Mouse (Mus musculus) myocyte (in vitro differentiated cells): ENCODE data around the gene Mtx1.

Source experiments
- E2F4 ChIP-seq: IDR thresholded peaks from one replicate; pipeline ENCODE4 v1.6.1; 2011; ENCODE audit warnings: mild to moderate bottlenecking, control low read depth, moderate library complexity; ENCODE audit not compliant: insufficient read depth
- MAX ChIP-seq: IDR thresholded peaks from one replicate; pipeline ENCODE4 v1.6.1; 2011; ENCODE audit warnings: low read depth, mild to moderate bottlenecking, control low read depth
- POLR2A ChIP-seq: IDR thresholded peaks from one replicate; pipeline ENCODE4 v1.6.1; 2011; ENCODE audit warnings: low read depth, mild to moderate bottlenecking, control low read depth, moderate library complexity; ENCODE audit not compliant: insufficient read length
- TCF3 ChIP-seq: IDR thresholded peaks from one replicate; pipeline ENCODE4 v1.6.1; 2011; ENCODE audit warnings: low read depth, control low read depth; ENCODE audit not compliant: insufficient read length
- USF1 ChIP-seq: IDR thresholded peaks from one replicate; pipeline ENCODE4 v1.6.1; 2011; ENCODE audit warnings: low read depth, mild to moderate bottlenecking, control low read depth, moderate library complexity

DNA sequence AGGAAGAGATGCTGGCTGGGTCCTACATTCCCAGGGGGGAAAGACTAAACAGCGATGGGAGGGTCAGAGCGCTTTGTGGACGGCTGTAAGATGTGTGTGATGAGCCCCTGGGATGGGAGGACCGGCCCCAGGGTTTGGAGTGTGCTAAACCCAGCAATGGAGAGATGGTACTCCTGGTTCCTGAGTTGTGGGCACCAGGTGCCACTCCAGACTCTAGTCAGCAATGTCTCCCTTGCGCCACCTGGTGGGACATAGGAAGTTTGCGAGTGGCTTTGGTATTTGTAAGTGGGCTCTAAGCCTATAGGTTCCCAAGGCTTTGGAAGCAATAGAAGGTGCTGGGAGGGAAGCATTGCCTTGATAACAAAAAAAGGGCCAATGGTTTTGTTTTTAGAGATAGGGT lies 11.0 kb downstream of the Mtx1 start:
- no peak for TF ChIP-seq E2F4
- no peak for TF ChIP-seq POLR2A
- no peak for TF ChIP-seq TCF3
- TF ChIP-seq USF1, result no peak
- no peak for TF ChIP-seq MAX
